Mouse (Mus musculus): ENCODE measurements around the gene Pde6d.
"Not testable (repeated sequence)": the region's sequence is repeated elsewhere in the genome, so short reads cannot be mapped to it uniquely, and the experiment has no call there.

Pde6d gene

GRCm38 (mm10) chr1:86568409-86568808 lies 14.0 kb downstream of the Pde6d start:
- DNase-seq (ENCODE audit: low spot score): no peak

GRCm38 (mm10) chr1:86562663-86563062 lies 19.8 kb downstream of the Pde6d start:
- no peak for DNase-seq (ENCODE audit: low spot score)

- no peak for DNase-seq (ENCODE audit: low spot score)
Measured at GRCm38 (mm10) chr1:86559232-86559631, 23.2 kb downstream of the Pde6d start.

- peak; percentile 14 for DNase-seq (ENCODE audit: low spot score)
Measured at GRCm38 (mm10) chr1:86557872-86558271, 24.6 kb downstream of the Pde6d start.

GRCm38 (mm10) chr1:86555665-86556064 lies 26.8 kb downstream of the Pde6d start:
- no peak for DNase-seq (ENCODE audit: low spot score)

GRCm38 (mm10) chr1:86551877-86552276 lies 30.6 kb downstream of the Pde6d start:
- DNase-seq (ENCODE audit: low spot score): no peak

GRCm38 (mm10) chr1:86551299-86551698 lies 31.1 kb downstream of the Pde6d start:
- DNase-seq (ENCODE audit: low spot score): no peak

- DNase-seq (ENCODE audit: low spot score): no peak
Measured at GRCm38 (mm10) chr1:86546797-86547196, 35.6 kb downstream of the Pde6d start.

GRCm38 (mm10) chr1:86542584-86542983 lies 39.8 kb downstream of the Pde6d start:
- no peak for DNase-seq (ENCODE audit: low spot score)

- DNase-seq (ENCODE audit: low spot score): not testable (repeated sequence)
Measured at GRCm38 (mm10) chr1:86539583-86539982, 42.8 kb downstream of the Pde6d start.

- DNase-seq (ENCODE audit: low spot score): no peak
Measured at GRCm38 (mm10) chr1:86538383-86538782, 44.0 kb downstream of the Pde6d start.

- no peak for DNase-seq (ENCODE audit: low spot score)
Measured at GRCm38 (mm10) chr1:86533411-86534130, 48.9 kb downstream of the Pde6d start.

GRCm38 (mm10) chr1:86532362-86533051 lies 49.9 kb downstream of the Pde6d start:
- peak; percentile 96 for DNase-seq (ENCODE audit: low spot score)

- no peak for DNase-seq (ENCODE audit: low spot score)
Measured at GRCm38 (mm10) chr1:86531547-86532321, 50.7 kb downstream of the Pde6d start.

GRCm38 (mm10) chr1:86530871-86531546 lies 51.4 kb downstream of the Pde6d start:
- DNase-seq (ENCODE audit: low spot score): no peak

GRCm38 (mm10) chr1:86529590-86529989 lies 52.8 kb downstream of the Pde6d start:
- DNase-seq (ENCODE audit: low spot score): no peak

- peak; percentile 78 for DNase-seq (ENCODE audit: low spot score)
Measured at GRCm38 (mm10) chr1:86528571-86529180, 53.8 kb downstream of the Pde6d start.

GRCm38 (mm10) chr1:86527599-86528486 lies 54.6 kb downstream of the Pde6d start:
- DNase-seq (ENCODE audit: low spot score): peak; percentile 90

GRCm38 (mm10) chr1:86526789-86527598 lies 55.4 kb downstream of the Pde6d start:
- peak; percentile 38 for DNase-seq (ENCODE audit: low spot score)

Measured in urinary bladder, postnatal 14 days (tissue).